Mouse (Mus musculus) monocyte, adult 2 months (primary cell): Measurements from ENCODE around the gene Denr.

ENCODE experiments used
- DNase-seq, 2 experiments: peaks; one replicate each; pipeline ENCODE4 v3.0.0; 2022; ENCODE audit warnings: low spot score in 2 of 2, low read depth in 1 of 2

The Denr gene

DNA sequence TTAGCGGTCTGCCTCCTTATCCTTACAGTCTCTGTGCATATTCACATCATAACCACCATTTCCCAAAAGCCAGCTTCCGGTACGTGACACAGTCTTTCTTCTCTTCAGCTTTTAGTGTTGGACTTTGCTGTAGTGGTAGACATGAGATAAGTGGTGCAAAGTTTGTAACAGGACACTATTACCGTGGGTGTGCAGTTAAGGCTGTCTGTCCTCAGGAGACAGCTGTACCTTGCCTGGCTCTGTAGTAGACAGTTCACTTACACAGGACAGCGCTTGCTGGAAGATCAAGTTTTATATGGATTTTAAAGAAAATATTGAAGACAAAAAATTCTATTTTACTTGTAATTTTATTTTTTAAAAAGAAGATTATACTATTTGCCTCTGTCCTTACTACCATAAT is 61.5 kb downstream of the Denr start:
- no peak for DNase-seq

DNA sequence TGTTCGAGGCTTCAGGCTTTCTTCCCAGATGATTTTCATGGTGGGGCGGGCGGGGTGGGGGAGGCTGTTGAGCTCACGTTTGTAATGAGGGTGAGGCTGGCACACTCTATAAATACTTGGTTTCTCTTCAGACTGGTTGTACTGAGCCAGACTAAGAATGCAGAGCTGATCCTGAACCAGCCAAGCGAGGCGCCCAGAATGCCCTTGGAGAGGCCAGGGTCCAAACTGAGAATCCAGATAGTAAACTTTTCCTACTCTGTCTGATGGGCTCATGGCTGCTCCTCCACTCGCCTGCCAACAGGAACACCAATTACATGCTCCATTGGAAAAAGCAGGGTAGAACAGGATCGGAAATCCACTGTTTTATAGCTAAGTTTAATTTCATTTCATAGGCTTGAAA is 62.2 kb downstream of the Denr start:
- DNase-seq, result no peak

DNA sequence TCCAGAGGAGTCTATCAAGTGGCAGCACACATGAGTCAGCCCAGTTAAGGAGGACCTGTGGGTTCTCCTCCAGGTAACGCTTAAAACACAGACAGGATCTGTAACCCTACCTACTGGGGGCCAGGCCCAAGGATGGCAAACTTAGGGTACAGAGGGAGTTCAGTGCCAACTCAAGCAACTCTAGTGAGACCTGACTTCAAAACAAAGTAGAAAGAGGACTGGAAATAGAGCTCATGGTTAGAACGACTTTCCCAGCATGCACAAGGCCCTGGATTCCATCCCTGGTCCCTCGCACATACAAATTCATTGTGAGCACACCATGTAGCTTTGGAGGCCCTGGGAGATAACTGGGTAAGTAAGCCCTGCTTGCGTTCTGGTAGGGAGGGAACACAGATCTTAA is 63.6 kb downstream of the Denr start:
- no peak for DNase-seq

DNA sequence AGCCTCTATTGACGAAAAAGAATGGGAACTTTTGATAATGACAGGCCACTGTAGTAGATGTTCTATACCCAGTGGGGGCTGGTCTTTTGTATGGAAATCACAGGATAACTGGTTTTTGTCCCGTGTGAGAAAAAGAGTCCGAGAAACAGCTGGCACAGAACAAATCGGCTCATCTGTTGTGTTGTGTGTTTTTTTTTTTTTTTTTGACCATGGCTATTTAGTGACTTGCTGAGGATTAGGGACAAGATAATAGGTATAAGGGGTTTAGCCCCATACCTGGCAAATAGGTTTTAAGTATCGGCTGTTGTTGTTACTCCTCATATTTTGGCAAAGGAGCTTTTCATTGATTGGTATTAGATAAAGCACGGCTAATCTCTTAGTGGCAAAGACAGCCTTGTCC is 65.5 kb downstream of the Denr start:
- no peak for DNase-seq

DNA sequence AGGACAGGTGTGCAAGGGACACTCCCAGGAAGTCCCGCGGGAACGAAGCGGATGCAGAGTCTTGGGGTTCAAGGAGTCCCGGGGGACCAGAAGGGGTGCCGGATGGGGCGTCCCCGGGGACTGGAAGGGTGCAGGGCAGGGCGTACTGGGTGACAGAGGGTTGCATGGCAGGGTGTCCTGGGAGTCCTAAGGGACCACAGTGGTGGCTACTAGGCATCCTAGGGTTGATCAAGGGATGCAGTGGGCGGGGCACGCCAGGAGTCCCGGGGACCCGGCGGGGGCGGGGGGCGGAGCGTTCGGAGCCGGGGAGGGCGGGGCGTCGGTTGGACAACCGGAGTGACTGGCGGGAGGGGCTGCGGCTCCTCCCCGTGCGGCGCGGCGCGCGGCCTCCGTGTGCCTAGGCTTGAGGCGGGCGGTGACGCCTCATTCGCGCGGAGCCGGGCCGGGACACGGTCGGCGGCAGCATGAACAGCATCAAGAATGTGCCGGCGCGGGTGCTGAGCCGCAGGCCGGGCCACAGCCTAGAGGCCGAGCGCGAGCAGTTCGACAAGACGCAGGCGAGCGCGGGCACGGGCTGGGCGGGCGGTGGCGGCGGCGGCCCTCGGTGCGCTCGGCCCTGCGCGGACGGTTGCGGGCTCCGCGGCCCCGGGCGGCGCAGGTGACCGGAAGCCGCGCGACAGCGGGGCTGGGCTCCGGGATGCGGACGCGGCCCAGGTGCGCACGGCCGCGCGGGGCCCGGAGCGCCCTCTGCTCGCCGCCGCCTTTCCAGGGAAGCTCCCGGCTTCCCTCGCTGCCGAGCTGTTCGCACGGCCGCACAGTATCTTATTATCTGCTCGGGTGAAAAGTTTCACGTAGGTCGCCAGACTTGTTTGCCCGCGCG is 66.6 kb downstream of the Denr start, which contains the start of gene Hip1r:
Gene Hip1r (plus strand): TSS at position 330 of the 880 bp plus-strand sequence.
- peak in 1 of 2 experiments; percentile 12 for DNase-seq

DNA sequence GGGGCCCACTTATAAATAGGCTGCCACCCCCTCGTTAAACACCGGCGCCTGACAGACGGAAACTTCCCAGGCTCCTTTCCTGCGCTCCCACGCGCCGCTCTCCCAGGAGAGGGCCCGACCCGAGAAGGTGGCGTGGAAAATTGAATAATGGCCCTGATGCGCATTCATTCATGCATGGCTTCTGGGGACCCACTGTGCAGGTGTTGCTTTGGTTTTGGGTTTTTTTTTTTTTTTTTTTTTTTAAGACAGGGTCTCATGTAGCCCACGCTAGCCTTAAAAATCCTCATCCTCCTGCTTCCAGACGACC is 67.2 kb downstream of the Denr start:
- DNase-seq, result no peak

DNA sequence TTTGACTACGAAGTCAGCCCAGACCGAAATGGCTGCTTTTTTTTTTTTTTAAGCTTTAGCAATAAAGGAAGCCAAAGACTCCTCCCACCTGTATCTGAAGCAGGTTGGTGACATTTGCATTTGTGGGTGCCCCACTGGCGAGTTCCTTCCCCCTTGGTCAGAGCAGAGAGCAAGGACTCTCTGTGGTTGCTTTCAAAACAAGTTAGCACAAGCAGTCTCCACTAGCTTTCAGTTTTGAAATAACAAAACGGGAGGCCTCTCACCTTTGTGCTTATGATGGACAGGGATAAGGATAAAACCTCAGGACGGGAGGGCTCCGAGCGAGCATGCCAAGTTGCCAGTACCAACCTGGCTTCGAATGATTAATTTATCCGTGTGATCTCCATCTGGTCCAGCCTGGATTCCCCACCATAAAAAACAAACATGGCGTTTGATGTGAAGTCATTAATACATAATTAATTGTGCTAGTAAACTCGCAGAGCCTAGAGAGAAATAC is 67.7 kb downstream of the Denr start:
- DNase-seq, result peak in 1 of 2 experiments; percentile 24

DNA sequence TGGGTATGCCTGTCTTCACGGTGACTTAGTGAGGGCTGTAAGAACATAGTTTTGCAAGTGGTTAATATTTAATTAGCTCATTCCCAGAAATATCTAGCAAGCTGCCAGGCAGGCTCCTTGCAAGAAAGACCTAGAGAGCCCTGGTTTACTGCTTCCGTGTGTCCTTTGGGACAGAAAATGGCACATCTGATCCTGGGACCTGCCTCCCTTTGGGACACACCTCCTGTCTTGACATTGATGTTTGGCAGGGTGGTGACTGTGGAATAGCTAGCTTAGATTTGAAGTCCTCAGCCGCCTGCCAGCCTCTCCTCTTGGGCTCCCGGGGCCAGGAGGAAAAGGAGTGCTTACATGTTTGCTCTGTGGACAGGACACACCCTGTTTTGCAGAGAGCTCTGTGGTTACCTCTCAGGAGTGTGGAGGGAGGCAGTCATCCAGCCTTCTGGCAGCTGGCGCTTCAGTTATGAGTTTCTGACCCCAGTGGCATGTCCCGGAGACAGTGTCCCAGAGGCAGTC is 68.7 kb downstream of the Denr start:
- no peak for DNase-seq

DNA sequence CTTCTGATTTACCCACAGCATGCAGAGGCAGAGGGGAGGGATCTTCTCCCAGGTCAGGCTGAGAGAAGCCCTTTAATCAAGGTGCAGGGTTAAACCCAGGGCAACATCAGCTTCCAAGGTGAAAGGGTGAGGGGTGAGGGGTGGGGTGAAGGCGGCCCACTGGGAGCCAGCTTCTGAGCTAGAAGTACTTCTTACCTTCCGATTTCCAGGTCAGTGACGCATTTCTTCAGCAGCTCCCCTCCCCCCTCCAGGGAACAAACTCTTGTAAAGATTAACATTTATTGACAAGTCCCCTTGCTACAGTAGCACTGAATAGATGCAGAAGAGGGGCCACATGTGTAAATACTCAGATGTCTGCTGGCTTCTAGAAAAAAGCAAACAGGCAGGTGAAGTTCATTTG is 70.3 kb downstream of the Denr start:
- DNase-seq, result no peak

DNA sequence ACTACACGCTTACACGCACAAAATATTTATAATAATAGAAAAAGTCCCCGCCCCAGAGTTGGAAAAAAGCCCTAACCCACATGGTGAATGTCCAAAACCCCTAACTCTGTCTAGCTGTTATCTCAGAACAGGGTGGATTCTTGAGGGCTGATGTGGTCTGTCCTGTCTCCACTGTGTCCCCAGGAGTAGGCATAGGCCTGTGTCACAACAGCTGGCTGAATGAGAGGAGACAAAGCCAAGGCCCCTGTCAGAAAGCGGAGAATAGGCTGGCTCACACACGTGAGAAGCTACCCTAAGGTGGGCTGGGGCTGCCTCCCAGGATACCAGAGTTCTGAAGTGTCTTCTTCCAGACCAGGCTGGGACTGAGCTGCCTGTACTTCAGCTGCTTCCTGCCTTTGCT is 71.2 kb downstream of the Denr start:
- no peak for DNase-seq
